Mouse (Mus musculus) intestine, postnatal 0 days (tissue): Measurements from ENCODE around the gene Hist1h2ak. TPM values are rescaled to one million over a fixed set of nuclear protein-coding genes. Genes with fewer than 3 reads are reported as not detected.
"Not testable (repeated sequence)": the region's sequence is repeated elsewhere in the genome, so short reads cannot be mapped to it uniquely, and the experiment has no call there.

ENCODE experiments used
- ATAC-seq: fragments of 200-750 bp; cut with Nextera tagmentation; 2 replicates; pipeline ENCODE4 v1.8.0; 2017; ENCODE audit warnings: mild to moderate bottlenecking, moderate TSS enrichment, moderate library complexity
- H3K27ac ChIP-seq: fragments of 300-500 bp; sonication (generic); 2 replicates; pipeline ENCODE4 v1.5.1; 2014; ENCODE audit warnings: mild to moderate bottlenecking, low read depth, low read length, moderate library complexity
- H3K27me3 ChIP-seq: fragments of 300-500 bp; sonication (generic); replicated peaks from 2 replicates; pipeline ENCODE4 v1.6.1; 2014; ENCODE audit warnings: low read length, mixed read lengths; ENCODE audit not compliant: control insufficient read depth, insufficient read depth
- H3K36me3 ChIP-seq: fragments of 300-500 bp; sonication (generic); 2 replicates; pipeline ENCODE4 v1.6.1; 2014; ENCODE audit warnings: mild to moderate bottlenecking, moderate library complexity; ENCODE audit not compliant: control insufficient read depth, insufficient read depth
- H3K4me1 ChIP-seq: fragments of 300-500 bp; sonication (generic); replicated peaks from 2 replicates; pipeline ENCODE4 v1.6.1; 2014; ENCODE audit warnings: antibody characterized with exemption, low read length, mixed read lengths; ENCODE audit not compliant: control insufficient read depth, insufficient read depth
- H3K4me2 ChIP-seq: fragments of 300-500 bp; sonication (generic); replicated peaks from 2 replicates; pipeline ENCODE4 v1.6.1; 2014; ENCODE audit warnings: low read depth, mild to moderate bottlenecking, moderate library complexity
- H3K4me3 ChIP-seq: fragments of 300-500 bp; sonication (generic); 2 replicates; pipeline ENCODE4 v1.5.1; 2014; ENCODE audit warnings: low read depth, low read length
- H3K9ac ChIP-seq: fragments of 300-500 bp; sonication (generic); 2 replicates; pipeline ENCODE4 v1.6.1; 2014; ENCODE audit warnings: mild to moderate bottlenecking, low read depth, low read length
- H3K9me3 ChIP-seq: fragments of 300-500 bp; sonication (generic); 2 replicates; pipeline ENCODE4 v1.6.1; 2016; ENCODE audit warnings: mixed run types; ENCODE audit not compliant: control insufficient read depth
- CTCF ChIP-seq: sonication (generic); IDR thresholded peaks from 2 replicates; pipeline ENCODE4 v1.5.1; 2016; ENCODE audit warnings: low read depth, mild to moderate bottlenecking, control low read depth, antibody characterized with exemption, moderate library complexity
- WGBS: fragments of 180-500 bp; shearing (Covaris S2); extraction: QIAGEN DNeasy Blood & Tissue Kit; methylation state at CpG from one replicate; pipeline ENCODE4 v1.1.7; 2014; 5-methylcytosine and 5-hydroxymethylcytosine counted together
- polyA plus RNA-seq: library from polyadenylated mRNA; unstranded; fragments of >200 nt; fragmentation: Nextera tagmentation; extraction: Ambion mirVana; gene quantifications from 2 replicates; pipeline ENCODE4 v1.2.1, GENCODE M21; 2015

Gene Hist1h2ak
- polyA plus RNA-seq, 1 experiment from 2014 or later: 5.0 TPM

DNA sequence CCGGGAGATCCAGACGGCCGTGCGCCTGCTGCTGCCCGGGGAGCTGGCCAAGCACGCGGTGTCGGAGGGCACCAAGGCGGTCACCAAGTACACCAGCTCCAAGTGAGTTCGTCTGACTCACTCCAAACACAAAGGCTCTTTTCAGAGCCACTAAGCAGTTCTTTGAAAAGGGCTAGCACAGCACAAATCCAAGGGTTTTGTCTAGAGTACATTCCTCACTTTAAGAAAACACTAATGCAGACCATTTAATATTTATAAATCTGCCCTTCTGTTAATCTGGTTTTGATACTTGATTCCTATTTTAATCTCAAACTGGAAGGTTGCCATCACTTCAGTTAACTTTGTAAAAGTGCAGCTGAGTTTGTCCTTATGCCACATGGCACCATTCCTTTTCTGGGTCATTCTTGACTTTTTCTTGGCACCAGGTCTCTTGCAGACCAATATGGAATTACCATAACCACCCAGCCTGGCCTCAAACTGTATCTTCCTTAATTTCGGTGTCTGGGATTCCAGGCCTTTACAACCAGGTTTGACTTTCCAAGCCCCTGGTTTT is 31.2 kb downstream of the Hist1h2ak start:
- H3K27me3 ChIP-seq: no peaks in the 10 kb centered on the region
- H3K4me1 ChIP-seq: 0 out of 2 replicates have a peak, but pooled peaks cover 4% of the 10 kb centered on the region
- no peaks in the 10 kb centered on the region for H3K36me3 ChIP-seq
- H3K27ac ChIP-seq: no peak overlapping the region
- no peaks in the 10 kb centered on the region for H3K9me3 ChIP-seq
- H3K4me3 ChIP-seq: peak overlapping the region; percentile 36
- no peak overlapping the region for H3K9ac ChIP-seq
- peak overlapping the region; percentile 68 for H3K4me2 ChIP-seq
- 7% methylated on average over 10 of the region's 11 CpGs for WGBS
- peak; percentile 14; the same call in 1 of the 2 replicates for ATAC-seq
- TF ChIP-seq CTCF: no peak

DNA sequence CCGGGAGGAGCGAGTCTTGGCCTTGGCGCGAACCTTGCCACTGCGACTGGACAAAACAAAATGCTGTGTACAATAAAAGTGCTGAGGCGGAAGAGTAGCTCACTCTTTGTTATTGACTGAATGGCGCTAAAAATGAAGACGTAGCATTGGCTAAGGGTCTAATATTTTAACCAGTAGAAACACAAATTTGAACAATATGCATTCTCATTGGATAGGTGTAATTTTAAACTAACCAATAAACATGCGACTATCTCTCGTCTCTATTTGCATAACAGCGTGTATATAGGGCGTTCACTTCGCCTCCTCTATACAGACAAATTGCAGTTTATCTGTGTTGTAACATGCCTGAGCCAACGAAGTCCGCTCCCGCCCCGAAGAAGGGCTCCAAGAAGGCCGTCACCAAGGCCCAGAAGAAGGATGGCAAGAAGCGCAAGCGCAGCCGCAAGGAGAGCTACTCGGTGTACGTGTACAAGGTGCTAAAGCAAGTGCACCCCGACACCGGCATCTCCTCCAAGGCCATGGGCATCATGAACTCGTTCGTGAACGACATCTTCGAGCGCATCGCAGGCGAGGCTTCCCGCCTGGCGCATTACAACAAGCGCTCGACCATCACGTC is 31.8 kb downstream of the Hist1h2ak start, which contains the start of gene Hist1h2bm:
Hist1h2bm (plus strand) TSS at position 288 of the 616 bp plus-strand sequence.
- H3K36me3 ChIP-seq, H3K9me3 ChIP-seq, H3K4me1 ChIP-seq, H3K9ac ChIP-seq, H3K27me3 ChIP-seq: not testable (repeated sequence)
- Histone ChIP-seq H3K4me2 (peak within 1 kb of the TSS; percentile 68), H3K27ac (peak within 1 kb of the TSS; percentile 2), H3K4me3 (peak within 1 kb of the TSS; percentile 36)
- WGBS: under 1% methylated on average over 36 of the region's 37 CpGs
- ATAC-seq: peak; percentile 95

DNA sequence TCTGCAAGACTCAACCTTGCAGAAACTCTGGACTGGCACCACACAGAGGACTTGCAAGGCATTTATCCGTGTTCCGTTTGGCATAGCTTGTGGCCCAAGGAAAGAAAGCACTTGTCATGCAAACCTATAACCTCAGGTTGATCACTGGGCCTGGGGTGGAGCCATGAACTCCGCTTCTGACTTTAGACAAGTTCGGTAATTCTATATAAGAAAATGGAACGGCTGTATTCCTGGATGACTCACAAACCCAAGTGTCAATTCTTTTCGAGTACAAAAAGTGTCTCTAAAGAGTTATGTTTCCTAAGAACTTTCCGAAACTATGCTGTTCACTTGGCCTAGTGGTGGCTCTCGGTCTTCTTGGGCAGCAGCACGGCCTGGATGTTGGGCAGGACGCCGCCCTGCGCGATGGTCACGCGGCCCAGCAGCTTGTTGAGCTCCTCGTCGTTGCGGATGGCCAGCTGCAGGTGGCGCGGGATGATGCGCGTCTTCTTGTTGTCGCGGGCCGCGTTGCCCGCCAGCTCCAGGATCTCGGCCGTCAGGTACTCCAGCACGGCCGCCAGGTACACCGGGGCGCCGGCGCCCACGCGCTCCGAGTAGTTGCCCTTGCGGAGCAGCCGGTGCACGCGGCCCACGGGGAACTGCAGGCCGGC is 32.4 kb downstream of the Hist1h2ak start:
- not testable (repeated sequence) for H3K36me3 ChIP-seq, H3K9ac ChIP-seq, H3K9me3 ChIP-seq, H3K4me1 ChIP-seq, H3K27me3 ChIP-seq
- Histone ChIP-seq H3K27ac (peak overlapping the region; percentile 2), H3K4me3 (peak overlapping the region; percentile 36), H3K4me2 (peak overlapping the region; percentile 68)
- TF ChIP-seq CTCF: peak; percentile 30; the same call in 1 of the 2 replicates
- under 1% methylated on average over 19 of the region's 44 CpGs for WGBS
- ATAC-seq: peak; percentile 54

DNA sequence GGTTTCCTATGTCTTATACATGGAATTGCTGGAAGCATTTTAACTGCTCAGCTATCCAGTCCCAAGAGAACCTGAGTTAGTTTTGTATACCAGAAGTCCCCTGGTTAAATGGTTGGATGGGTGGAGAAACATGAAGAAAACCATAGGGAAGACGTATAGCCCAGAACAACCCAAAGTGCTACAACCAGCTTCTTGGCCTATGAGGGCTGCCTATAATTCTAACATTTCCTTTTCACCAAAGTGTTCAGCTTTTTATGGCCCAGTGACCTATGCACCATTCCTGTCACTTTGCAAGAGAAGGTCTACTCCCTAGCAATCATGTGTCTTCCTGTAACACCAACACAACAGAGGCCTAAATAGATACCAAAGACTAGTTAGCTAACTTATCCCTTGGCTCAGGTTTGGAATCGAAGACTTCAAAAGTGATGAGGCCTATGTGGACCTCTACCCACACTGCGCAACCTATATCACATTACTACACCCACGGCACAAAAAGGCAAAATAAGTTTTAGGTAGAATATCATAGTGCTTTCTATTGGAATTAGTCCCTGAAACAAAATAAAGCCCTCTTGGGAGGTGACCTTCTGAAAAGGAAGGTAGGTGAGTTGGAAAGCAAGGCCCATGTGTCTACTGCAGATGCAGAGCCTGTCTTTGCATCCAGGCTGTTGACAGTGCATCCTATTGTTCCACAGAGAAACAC is 35.1 kb downstream of the Hist1h2ak start:
- Histone ChIP-seq H3K27ac (no peak overlapping the region), H3K4me3 (peak overlapping the region; percentile 26), H3K4me1 (peaks cover 11% of the 10 kb centered on the region), H3K9ac (no peak overlapping the region), H3K9me3 (no peaks in the 10 kb centered on the region), H3K4me2 (peak overlapping the region; percentile 61), H3K36me3 (no peaks in the 10 kb centered on the region), H3K27me3 (no peaks in the 10 kb centered on the region)
- 61% methylated on average over 4 of the region's 4 CpGs for WGBS
- TF ChIP-seq CTCF: no peak
- no peak for ATAC-seq

DNA sequence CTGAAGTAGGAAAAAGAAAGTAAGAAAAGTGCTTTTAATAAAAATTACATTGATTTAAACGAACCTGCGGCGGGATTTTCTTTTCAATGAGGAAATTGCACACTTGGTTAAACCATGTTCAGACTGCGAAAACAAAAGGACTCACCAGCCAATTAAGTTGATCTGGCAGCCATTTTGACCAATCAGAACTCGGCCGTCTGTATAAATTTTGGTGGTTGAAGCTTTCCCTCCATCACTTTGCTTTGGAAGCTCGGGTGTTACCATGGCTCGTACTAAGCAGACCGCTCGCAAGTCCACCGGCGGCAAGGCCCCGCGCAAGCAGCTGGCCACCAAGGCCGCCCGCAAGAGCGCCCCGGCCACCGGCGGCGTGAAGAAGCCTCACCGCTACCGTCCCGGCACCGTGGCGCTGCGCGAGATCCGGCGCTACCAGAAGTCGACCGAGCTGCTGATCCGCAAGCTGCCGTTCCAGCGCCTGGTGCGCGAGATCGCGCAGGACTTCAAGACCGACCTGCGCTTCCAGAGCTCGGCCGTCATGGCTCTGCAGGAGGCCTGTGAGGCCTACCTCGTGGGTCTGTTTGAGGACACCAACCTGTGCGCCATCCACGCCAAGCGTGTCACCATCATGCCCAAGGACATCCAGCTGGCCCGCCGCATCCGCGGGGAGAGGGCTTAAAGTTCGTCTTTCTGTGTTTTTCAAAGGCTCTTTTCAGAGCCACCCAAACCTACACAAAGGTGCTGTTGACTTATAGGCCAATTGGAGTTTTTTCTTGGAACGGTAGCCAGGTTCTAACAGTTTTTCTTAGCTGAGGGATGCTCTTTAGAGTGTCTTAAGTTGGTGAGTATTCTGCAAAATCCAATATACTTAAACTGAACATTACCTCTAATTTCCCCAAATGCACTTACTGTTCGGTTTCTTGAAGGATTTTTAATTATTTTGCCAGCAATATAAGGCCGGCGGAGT is 36.0 kb downstream of the Hist1h2ak start, which contains the start of gene Hist1h3h:
Hist1h3h (plus strand) TSS at position 263 of the 961 bp plus-strand sequence.
- Histone ChIP-seq H3K27ac (peak within 1 kb of the TSS; percentile 80), H3K4me2 (peak within 1 kb of the TSS; percentile 77), H3K9ac (peak within 1 kb of the TSS; percentile 49), H3K4me3 (peak within 1 kb of the TSS; percentile 41), H3K4me1 (peaks cover 11% of the 10 kb centered on the region)
- not testable (repeated sequence) for H3K36me3 ChIP-seq, H3K9me3 ChIP-seq, H3K27me3 ChIP-seq
- peak; percentile 31 for ATAC-seq
- WGBS: 2% methylated on average over 24 of the region's 56 CpGs

DNA sequence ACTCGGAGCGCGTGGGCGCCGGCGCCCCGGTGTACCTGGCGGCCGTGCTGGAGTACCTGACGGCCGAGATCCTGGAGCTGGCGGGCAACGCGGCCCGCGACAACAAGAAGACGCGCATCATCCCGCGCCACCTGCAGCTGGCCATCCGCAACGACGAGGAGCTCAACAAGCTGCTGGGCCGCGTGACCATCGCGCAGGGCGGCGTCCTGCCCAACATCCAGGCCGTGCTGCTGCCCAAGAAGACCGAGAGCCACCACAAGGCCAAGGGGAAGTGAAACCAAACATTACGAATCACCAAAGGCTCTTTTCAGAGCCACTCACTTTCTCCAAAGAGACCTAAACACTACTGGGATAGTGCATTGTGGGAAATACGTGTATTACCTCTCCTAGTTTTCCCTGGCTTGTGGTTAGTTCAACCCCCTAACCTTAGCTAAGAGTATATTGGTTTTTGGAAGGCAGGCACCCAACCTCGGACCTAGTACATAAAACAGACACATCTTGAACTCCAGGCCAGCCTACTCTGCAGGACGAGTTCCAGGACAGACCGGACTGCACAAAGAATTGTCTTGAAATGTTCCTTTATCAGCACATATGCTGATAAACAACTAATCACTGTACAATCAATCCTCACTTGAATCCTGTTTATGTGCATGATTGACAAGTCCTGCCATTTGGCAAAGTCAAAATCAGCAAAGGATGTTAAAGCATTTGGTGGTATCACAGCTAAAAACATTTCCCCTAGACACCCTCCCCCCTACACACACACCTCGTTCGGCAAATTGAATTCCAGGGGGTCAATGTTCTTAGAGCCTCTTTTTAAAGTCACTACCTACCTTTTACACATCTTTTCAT is 36.9 kb downstream of the Hist1h2ak start:
- Histone ChIP-seq H3K4me2 (peak overlapping the region; percentile 77), H3K4me3 (peak overlapping the region; percentile 41), H3K9ac (peak overlapping the region; percentile 49), H3K27ac (peak overlapping the region; percentile 80), H3K4me1 (peaks cover 11% of the 10 kb centered on the region)
- ATAC-seq: peak; percentile 42
- H3K27me3 ChIP-seq, H3K36me3 ChIP-seq, H3K9me3 ChIP-seq: not testable (repeated sequence)
- WGBS: under 1% methylated on average over 9 of the region's 38 CpGs

DNA sequence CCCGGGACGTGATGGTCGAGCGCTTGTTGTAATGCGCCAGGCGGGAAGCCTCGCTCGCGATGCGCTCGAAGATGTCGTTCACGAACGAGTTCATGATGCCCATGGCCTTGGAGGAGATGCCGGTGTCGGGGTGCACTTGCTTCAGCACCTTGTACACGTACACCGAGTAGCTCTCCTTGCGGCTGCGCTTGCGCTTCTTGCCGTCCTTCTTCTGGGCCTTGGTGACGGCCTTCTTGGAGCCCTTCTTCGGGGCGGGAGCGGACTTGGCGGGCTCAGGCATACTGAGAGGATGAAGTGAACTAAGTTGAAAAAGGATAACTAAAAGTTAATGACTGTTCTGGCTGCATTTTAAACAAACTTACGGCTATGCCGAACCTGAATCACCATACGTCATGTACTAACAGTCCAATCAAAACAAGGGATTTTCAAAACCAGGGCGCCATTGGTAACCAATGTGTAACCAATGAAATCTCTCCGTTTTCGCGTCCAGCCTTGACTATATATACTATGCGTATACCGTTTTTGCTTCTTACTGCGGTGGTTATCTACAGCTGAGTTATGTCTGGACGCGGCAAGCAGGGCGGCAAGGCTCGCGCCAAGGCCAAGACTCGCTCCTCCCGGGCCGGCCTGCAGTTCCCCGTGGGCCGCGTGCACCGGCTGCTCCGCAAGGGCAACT is 37.6 kb downstream of the Hist1h2ak start, which contains the start of the genes Hist1h2bl and Hist1h2ai:
Hist1h2bl (minus strand) TSS at position 280 of the 676 bp plus-strand sequence.
Hist1h2ai (plus strand) TSS at position 559 of the 676 bp plus-strand sequence.
- Histone ChIP-seq H3K27ac (peak within 1 kb of the TSS; percentile 80), H3K4me1 (peaks cover 11% of the 10 kb centered on the region), H3K4me3 (peak within 1 kb of the TSS; percentile 41), H3K9ac (peak within 1 kb of the TSS; percentile 49), H3K4me2 (peak within 1 kb of the TSS; percentile 77)
- not testable (repeated sequence) for H3K27me3 ChIP-seq, H3K9me3 ChIP-seq, H3K36me3 ChIP-seq
- ATAC-seq: peak; percentile 89
- WGBS: under 1% methylated on average over 27 of the region's 50 CpGs
